ENCODE assay signal across 10 mouse cellular contexts in genomic region chr2:60086197-60086903, GRCm38 (mm10).
DNase-seq lines count a peak whose midpoint lies in the region; ATAC-seq and TF ChIP-seq lines count a peak whose summit lies in the region.
"Had no signal": no experiment of that assay in that cellular context is flagged by ENCODE, and none has a peak within 500 bp of the region (broad histone marks: within the 10 kb centered on the region; RNA-seq: fewer than 3 reads in every experiment).

No protein-coding gene starts in this region.

- TF ChIP-seq CTCF in thymus, adult 2 months (IDR thresholded peaks at IDR 0.05; ENCODE audit: borderline replicate concordance, control insufficient read depth, extremely low read depth, insufficient read depth, low read length, poor library complexity): no peak

- H3K9ac ChIP-seq in heart, embryonic 12.5 days: no peak overlapping the region
- no peak overlapping the region for H3K9ac ChIP-seq in hindbrain, embryonic 13.5 days
- H3K9ac ChIP-seq: lung, embryonic 14.5 days had no signal

- H3K4me2 ChIP-seq in heart, embryonic 12.5 days: no peak overlapping the region
- H3K4me2 ChIP-seq in hindbrain, embryonic 13.5 days: no peak overlapping the region
- H3K4me2 ChIP-seq: lung, embryonic 14.5 days had no signal

- H3K4me3 ChIP-seq in heart, embryonic 12.5 days: no peak overlapping the region
- H3K4me3 ChIP-seq in thymus, adult 2 months (ENCODE audit: control insufficient read depth, insufficient read depth, low read length): no peak overlapping the region
- H3K4me3 ChIP-seq in hindbrain, embryonic 13.5 days: no peak overlapping the region
- H3K4me3 ChIP-seq: forebrain, embryonic 10.5 days had no signal

- H3K9me3 ChIP-seq in heart, embryonic 12.5 days (replicated peaks): no peaks in the 10 kb centered on the region
- no peaks in the 10 kb centered on the region for H3K9me3 ChIP-seq in hindbrain, embryonic 13.5 days
- H3K9me3 ChIP-seq: forebrain, embryonic 10.5 days had no signal

- H3K27ac ChIP-seq in heart, embryonic 12.5 days (ENCODE audit: poor library complexity, severe bottlenecking): peak overlapping the region; percentile 43
- no peak overlapping the region; the same call in 1 of the 2 replicates for H3K27ac ChIP-seq in thymus, adult 2 months (ENCODE audit: control insufficient read depth, insufficient read depth, low read length)
- H3K27ac ChIP-seq in hindbrain, embryonic 13.5 days: no peak overlapping the region
- H3K27ac ChIP-seq: forebrain, embryonic 10.5 days had no signal

- H3K27me3 ChIP-seq in heart, embryonic 12.5 days (replicated peaks): no peaks in the 10 kb centered on the region
- H3K27me3 ChIP-seq in thymus, adult 2 months (ENCODE audit: control insufficient read depth, insufficient read depth, low read length): no peaks in the 10 kb centered on the region
- H3K27me3 ChIP-seq in hindbrain, embryonic 13.5 days: no peaks in the 10 kb centered on the region

- H3K36me3 ChIP-seq in heart, embryonic 12.5 days: 0 out of 2 replicates have a peak, but pooled peaks cover 2% of the 10 kb centered on the region
- no peaks in the 10 kb centered on the region for H3K36me3 ChIP-seq in thymus, adult 2 months (ENCODE audit: control insufficient read depth, insufficient read depth, low read length)
- H3K36me3 ChIP-seq in hindbrain, embryonic 13.5 days: no peaks in the 10 kb centered on the region

- TF ChIP-seq POLR2A in thymus, adult 2 months (IDR thresholded peaks at IDR 0.05; ENCODE audit: control insufficient read depth, extremely low read depth, insufficient read depth, low read length, poor library complexity): no peak

- peak; percentile 60 to 66 for DNase-seq in heart, adult 18-20 months
- DNase-seq in heart, postnatal 25 days (ENCODE audit: low spot score): no peak
- peak; percentile 72 for DNase-seq in adrenal gland, adult 8-10 months
- DNase-seq in lung, postnatal 10 days: peak; percentile 70
- DNase-seq in thymus, adult 2 months: no peak
- no peak for DNase-seq in thymus, postnatal 0 days (ENCODE audit: low spot score)
- DNase-seq: lung, embryonic 14.5 days had no signal

- peaks cover 49% of the 10 kb centered on the region for H3K4me1 ChIP-seq in heart, embryonic 12.5 days (replicated peaks)
- H3K4me1 ChIP-seq in thymus, adult 2 months (replicated peaks; ENCODE audit: control insufficient read depth, insufficient read depth, low read length): peaks cover 11% of the 10 kb centered on the region
- peaks cover 34% of the 10 kb centered on the region for H3K4me1 ChIP-seq in hindbrain, embryonic 13.5 days (replicated peaks)

- intact Hi-C loops in heart, postnatal 25 days (cut with DNase I): loop anchor here (5.0 kb wide), 1 partner anchor 39 kb away; no protein-coding TSS in a partner anchor

- no peak for ATAC-seq in heart, embryonic 12.5 days (ENCODE audit: insufficient number of reproducible peaks, low FRiP score)
- ATAC-seq in hindbrain, embryonic 13.5 days (ENCODE audit: low FRiP score): no peak

- WGBS in heart, embryonic 12.5 days: 55% methylated on average over 8 of the region's 8 CpGs
- 83% methylated on average over 8 of the region's 8 CpGs for WGBS in thymus, adult 2 months
- WGBS in hindbrain, embryonic 13.5 days: 88% methylated on average over 8 of the region's 8 CpGs

Comparison
In these comparisons a context has a peak if more than half of its experiments do, and no peak if none do; other contexts are left out.
1. DNase-seq: peak in heart, adult 18-20 months (2 of 2), adrenal gland, adult 8-10 months (single experiment) and lung, postnatal 10 days (single experiment); none in heart, postnatal 25 days (single experiment), thymus, adult 2 months (single experiment) and thymus, postnatal 0 days (single experiment).